In genomic region chr1:167270342-167271111, GRCm38 (mm10) we compare ENCODE assay signal across 8 mouse cellular contexts. TPM values are rescaled to one million over a fixed set of nuclear protein-coding genes. Genes with fewer than 3 reads are reported as not detected.
A peak's percentile ranks its signal among the peaks of the same experiment; 100 is the strongest.
DNase-seq lines count a peak whose midpoint lies in the region; ATAC-seq lines count a peak whose summit lies in the region.

No protein-coding gene starts in this region.

- H3K4me1 ChIP-seq in liver, embryonic 16.5 days (ENCODE audit: control insufficient read depth, low read depth, low read length): peaks cover 64% of the 10 kb centered on the region

- H3K4me2 ChIP-seq in liver, embryonic 16.5 days (ENCODE audit: low read depth, low read length): peak overlapping the region; percentile 37

- no peak for ATAC-seq in liver, embryonic 16.5 days (ENCODE audit: low read depth)
- no peak for ATAC-seq in megakaryocyte-erythroid progenitor cell, adult 5-6 weeks (replicated peaks; ENCODE audit: low FRiP score, low TSS enrichment, poor library complexity, severe bottlenecking)

- WGBS in liver, embryonic 16.5 days (ENCODE audit: insufficient replicate concordance): 29% methylated on average over 19 of the region's 19 CpGs

- H3K27ac ChIP-seq in liver, embryonic 16.5 days (ENCODE audit: low read length): peak overlapping the region; percentile 70

- H3K9ac ChIP-seq in liver, embryonic 16.5 days (ENCODE audit: low read depth, low read length): no peak overlapping the region

- H3K27me3 ChIP-seq in liver, embryonic 16.5 days (ENCODE audit: control insufficient read depth, insufficient read depth, low read depth, low read length): no peaks in the 10 kb centered on the region

- peak; percentile 24 for DNase-seq in ovary, postnatal 14 days (ENCODE audit: low spot score)
- no peak for DNase-seq in ovary, adult 18-20 months (ENCODE audit: low spot score)
- peak; percentile 68 to 76 for DNase-seq in cerebellum, postnatal 14 days
- peak; percentile 66 to 72 for DNase-seq in heart, postnatal 10 days
- peak; percentile 59 for DNase-seq in retina, embryonic 14.5 days (ENCODE audit: low spot score)
- no peak for DNase-seq in frontal cortex, adult 2 months (ENCODE audit: extremely low spot score in 1 of 2, low spot score in 1 of 2)

- intact Hi-C loops in heart, postnatal 10 days (cut with DNase I): loop anchor here (1.0 to 5.0 kb wide), 3 partner anchors 13 to 122 kb away; partner anchors contain the start of gene Mgst3

- no peaks in the 10 kb centered on the region for H3K9me3 ChIP-seq in liver, embryonic 16.5 days (replicated peaks; ENCODE audit: control insufficient read depth, low read length)

- no peak overlapping the region for H3K4me3 ChIP-seq in liver, embryonic 16.5 days (ENCODE audit: low read depth, low read length)

- H3K36me3 ChIP-seq in liver, embryonic 16.5 days (ENCODE audit: control insufficient read depth, insufficient read depth): no peaks in the 10 kb centered on the region

RNA-seq across cellular contexts. Expression of gene Uck2, which starts 14.6 kb away (rescaled TPM):
- 10 to 100 TPM; 55.1 to 56.9 TPM for total RNA-seq in heart, postnatal 10 days (2021)
- 28.9 and 30.8 TPM in 2 replicates for polyA plus RNA-seq in liver, embryonic 16.5 days (2015; fragmentation: Nextera tagmentation; extraction: Ambion mirVana)
- 187 and 249 TPM in 2 replicates for total RNA-seq in megakaryocyte-erythroid progenitor cell, adult 5-6 weeks (2014; fragmentation: Nextera tagmentation)
- total RNA-seq in megakaryocyte-erythroid progenitor cell, adult 5-6 weeks (2017): 228 and 238 TPM in 2 replicates
- polyA plus RNA-seq in frontal cortex, adult 2 months (2012; rRNA removed): 17.5 and 18.4 TPM in 2 replicates

RNA-seq across cellular contexts. Expression of gene Tmco1, which starts 37.7 kb away (rescaled TPM):
- total RNA-seq in heart, postnatal 10 days (2021): 10 to 100 TPM; 84.6 to 94.3 TPM
- 57.3 and 61.3 TPM in 2 replicates for polyA plus RNA-seq in liver, embryonic 16.5 days (2015; fragmentation: Nextera tagmentation; extraction: Ambion mirVana)
- 89.8 and 97.2 TPM in 2 replicates for total RNA-seq in megakaryocyte-erythroid progenitor cell, adult 5-6 weeks (2014; fragmentation: Nextera tagmentation)
- total RNA-seq in megakaryocyte-erythroid progenitor cell, adult 5-6 weeks (2017): 150 and 178 TPM in 2 replicates
- 64.0 and 68.9 TPM in 2 replicates for polyA plus RNA-seq in frontal cortex, adult 2 months (2012; rRNA removed)

Comparison
In these comparisons a context has a peak if more than half of its experiments do, and no peak if none do; other contexts are left out.
1. DNase-seq: peak in ovary, postnatal 14 days (single experiment), cerebellum, postnatal 14 days (2 of 2), heart, postnatal 10 days (2 of 2) and retina, embryonic 14.5 days (single experiment); none in ovary, adult 18-20 months (single experiment) and frontal cortex, adult 2 months (0 of 2).